8 mouse cellular contexts compared by ENCODE assay signal in genomic region chr10:128084160-128084559, GRCm38 (mm10). TPM values are rescaled to one million over a fixed set of nuclear protein-coding genes. Genes with fewer than 3 reads are reported as not detected.
DNase-seq lines count a peak whose midpoint lies in the region; ATAC-seq lines count a peak whose summit lies in the region.

No protein-coding gene starts in this region.

- H3K36me3 ChIP-seq in lung, embryonic 15.5 days, result peaks cover 45% of the 10 kb centered on the region
- peaks cover 13% of the 10 kb centered on the region; the same call in 1 of the 2 replicates for H3K36me3 ChIP-seq in embryonic facial prominence, embryonic 11.5 days (replicated peaks; ENCODE audit: control insufficient read depth, insufficient read depth, low read depth, low read length)
- peaks cover 34% of the 10 kb centered on the region for H3K36me3 ChIP-seq in intestine, embryonic 15.5 days
- peaks cover 42% of the 10 kb centered on the region for H3K36me3 ChIP-seq in neural tube, embryonic 15.5 days

- H3K27me3 ChIP-seq in lung, embryonic 15.5 days, result no peaks in the 10 kb centered on the region
- H3K27me3 ChIP-seq in embryonic facial prominence, embryonic 11.5 days (ENCODE audit: control insufficient read depth, insufficient read depth, low read length), result no peaks in the 10 kb centered on the region
- no peaks in the 10 kb centered on the region for H3K27me3 ChIP-seq in intestine, embryonic 15.5 days (replicated peaks)
- no peaks in the 10 kb centered on the region for H3K27me3 ChIP-seq in neural tube, embryonic 15.5 days (replicated peaks)

- ATAC-seq in lung, embryonic 15.5 days (ENCODE audit: borderline replicate concordance, extremely low read depth, low FRiP score, low TSS enrichment), result no peak
- no peak for ATAC-seq in embryonic facial prominence, embryonic 11.5 days (replicated peaks; ENCODE audit: insufficient number of reproducible peaks, low FRiP score, low TSS enrichment, low read depth)
- no peak for ATAC-seq in intestine, embryonic 15.5 days
- ATAC-seq in neural tube, embryonic 15.5 days (ENCODE audit: low FRiP score), result no peak

- peaks cover 24% of the 10 kb centered on the region for H3K4me1 ChIP-seq in lung, embryonic 15.5 days
- no peaks in the 10 kb centered on the region for H3K4me1 ChIP-seq in embryonic facial prominence, embryonic 11.5 days (ENCODE audit: control insufficient read depth, insufficient read depth, low read length)
- 0 out of 2 replicates have a peak, but pooled peaks cover 10% of the 10 kb centered on the region for H3K4me1 ChIP-seq in intestine, embryonic 15.5 days (replicated peaks)
- peaks cover 33% of the 10 kb centered on the region for H3K4me1 ChIP-seq in neural tube, embryonic 15.5 days

- H3K27ac ChIP-seq in lung, embryonic 15.5 days, result peak overlapping the region; percentile 60; the same call in 1 of the 2 replicates
- no peak overlapping the region for H3K27ac ChIP-seq in embryonic facial prominence, embryonic 11.5 days (replicated peaks; ENCODE audit: low read depth, low read length)
- H3K27ac ChIP-seq in intestine, embryonic 15.5 days, result no peak overlapping the region
- H3K27ac ChIP-seq in neural tube, embryonic 15.5 days (replicated peaks), result peak overlapping the region; percentile 93

- H3K9me3 ChIP-seq in lung, embryonic 15.5 days, result no peaks in the 10 kb centered on the region
- H3K9me3 ChIP-seq in embryonic facial prominence, embryonic 11.5 days (replicated peaks; ENCODE audit: control insufficient read depth, low read length), result no peaks in the 10 kb centered on the region
- H3K9me3 ChIP-seq in intestine, embryonic 15.5 days, result no peaks in the 10 kb centered on the region
- no peaks in the 10 kb centered on the region for H3K9me3 ChIP-seq in neural tube, embryonic 15.5 days (replicated peaks)

- H3K9ac ChIP-seq in lung, embryonic 15.5 days, result peak overlapping the region; percentile 92
- H3K9ac ChIP-seq in embryonic facial prominence, embryonic 11.5 days (replicated peaks; ENCODE audit: low read length), result peak overlapping the region; percentile 98
- H3K9ac ChIP-seq in intestine, embryonic 15.5 days, result peak overlapping the region; percentile 94
- peak overlapping the region; percentile 96 for H3K9ac ChIP-seq in neural tube, embryonic 15.5 days (replicated peaks)

- intact Hi-C loops in left cerebral cortex, postnatal 25 days (cut with DNase I), result no loop called here

- 0% methylated on average over 3 of the region's 3 CpGs for WGBS in lung, embryonic 15.5 days
- WGBS in embryonic facial prominence, embryonic 11.5 days, result 8% methylated on average over 3 of the region's 3 CpGs
- WGBS in intestine, embryonic 15.5 days, result 2% methylated on average over 3 of the region's 3 CpGs
- WGBS in neural tube, embryonic 15.5 days, result 7% methylated on average over 3 of the region's 3 CpGs

- DNase-seq in lung, postnatal 36 days, result no peak
- no peak for DNase-seq in embryonic facial prominence, embryonic 11.5 days (ENCODE audit: low spot score)
- DNase-seq in left cerebral cortex, postnatal 25 days (ENCODE audit: low spot score in 2 of 2), result no peak
- no peak for DNase-seq in adrenal gland, adult 2 months
- no peak for DNase-seq in frontal cortex, postnatal 36 days (ENCODE audit: low spot score in 2 of 2)

- H3K4me3 ChIP-seq in lung, embryonic 15.5 days, result peak overlapping the region; percentile 76
- peak overlapping the region; percentile 91 for H3K4me3 ChIP-seq in embryonic facial prominence, embryonic 11.5 days (ENCODE audit: low read depth, low read length)
- peak overlapping the region; percentile 84 for H3K4me3 ChIP-seq in intestine, embryonic 15.5 days (replicated peaks)
- peak overlapping the region; percentile 84 for H3K4me3 ChIP-seq in neural tube, embryonic 15.5 days (replicated peaks)

- H3K4me2 ChIP-seq in lung, embryonic 15.5 days, result peak overlapping the region; percentile 73
- H3K4me2 ChIP-seq in embryonic facial prominence, embryonic 11.5 days (ENCODE audit: low read depth, low read length), result peak overlapping the region; percentile 89
- peak overlapping the region; percentile 77 for H3K4me2 ChIP-seq in intestine, embryonic 15.5 days (replicated peaks)
- H3K4me2 ChIP-seq in neural tube, embryonic 15.5 days, result peak overlapping the region; percentile 82

RNA-seq across cellular contexts. Expression of gene Atp5b, which starts 1.1 kb away (rescaled TPM):
- 2,263 and 2,267 TPM in 2 replicates for polyA plus RNA-seq in lung, embryonic 15.5 days (2015; fragmentation: Nextera tagmentation; extraction: Ambion mirVana)
- polyA plus RNA-seq in embryonic facial prominence, embryonic 11.5 days (2014; fragmentation: Nextera tagmentation; extraction: Ambion mirVana), result 2,412 and 2,488 TPM in 2 replicates
- 3,029 and 3,109 TPM in 2 replicates for polyA plus RNA-seq in intestine, embryonic 15.5 days (2015; fragmentation: Nextera tagmentation; extraction: Ambion mirVana)
- 2,338 and 2,396 TPM in 2 replicates for polyA plus RNA-seq in neural tube, embryonic 15.5 days (2015; fragmentation: Nextera tagmentation; extraction: Ambion mirVana)
- 1,000 to 10,000 TPM; 1,709 to 1,721 TPM for total RNA-seq in left cerebral cortex, postnatal 25 days (2021)
- 1,000 to 10,000 TPM; 2,694 to 3,346 TPM for total RNA-seq in adrenal gland, adult 2 months (2021)
- polyA plus RNA-seq in adrenal gland, adult 2 months (2012; rRNA removed), result 7,039 and 9,498 TPM in 2 replicates

RNA-seq across cellular contexts. Expression of gene Baz2a, which starts 7.2 kb away (rescaled TPM):
- 10.6 and 11.0 TPM in 2 replicates for polyA plus RNA-seq in lung, embryonic 15.5 days (2015; fragmentation: Nextera tagmentation; extraction: Ambion mirVana)
- 14.0 and 14.2 TPM in 2 replicates for polyA plus RNA-seq in embryonic facial prominence, embryonic 11.5 days (2014; fragmentation: Nextera tagmentation; extraction: Ambion mirVana)
- 11.7 and 12.5 TPM in 2 replicates for polyA plus RNA-seq in intestine, embryonic 15.5 days (2015; fragmentation: Nextera tagmentation; extraction: Ambion mirVana)
- polyA plus RNA-seq in neural tube, embryonic 15.5 days (2015; fragmentation: Nextera tagmentation; extraction: Ambion mirVana), result 7.4 and 8.9 TPM in 2 replicates
- 10 to 100 TPM; 34.3 to 38.4 TPM for total RNA-seq in left cerebral cortex, postnatal 25 days (2021)
- 10 to 100 TPM; 40.8 to 49.6 TPM for total RNA-seq in adrenal gland, adult 2 months (2021)
- 24.5 and 31.6 TPM in 2 replicates for polyA plus RNA-seq in adrenal gland, adult 2 months (2012; rRNA removed)

RNA-seq across cellular contexts. Expression of gene Ptges3, which starts 25.4 kb away (rescaled TPM):
- 550 and 564 TPM in 2 replicates for polyA plus RNA-seq in lung, embryonic 15.5 days (2015; fragmentation: Nextera tagmentation; extraction: Ambion mirVana)
- 641 and 733 TPM in 2 replicates for polyA plus RNA-seq in embryonic facial prominence, embryonic 11.5 days (2014; fragmentation: Nextera tagmentation; extraction: Ambion mirVana)
- polyA plus RNA-seq in intestine, embryonic 15.5 days (2015; fragmentation: Nextera tagmentation; extraction: Ambion mirVana), result 482 and 586 TPM in 2 replicates
- polyA plus RNA-seq in neural tube, embryonic 15.5 days (2015; fragmentation: Nextera tagmentation; extraction: Ambion mirVana), result 394 and 409 TPM in 2 replicates
- 100 to 1,000 TPM; 127 to 132 TPM for total RNA-seq in left cerebral cortex, postnatal 25 days (2021)
- total RNA-seq in adrenal gland, adult 2 months (2021), result 100 to 1,000 TPM; 179 to 195 TPM
- polyA plus RNA-seq in adrenal gland, adult 2 months (2012; rRNA removed), result 124 and 151 TPM in 2 replicates

RNA-seq across cellular contexts. Expression of gene Naca, which starts 48.8 kb away (rescaled TPM):
- polyA plus RNA-seq in lung, embryonic 15.5 days (2015; fragmentation: Nextera tagmentation; extraction: Ambion mirVana), result 728 and 741 TPM in 2 replicates
- 1,020 and 1,060 TPM in 2 replicates for polyA plus RNA-seq in embryonic facial prominence, embryonic 11.5 days (2014; fragmentation: Nextera tagmentation; extraction: Ambion mirVana)
- polyA plus RNA-seq in intestine, embryonic 15.5 days (2015; fragmentation: Nextera tagmentation; extraction: Ambion mirVana), result 779 and 830 TPM in 2 replicates
- 484 and 547 TPM in 2 replicates for polyA plus RNA-seq in neural tube, embryonic 15.5 days (2015; fragmentation: Nextera tagmentation; extraction: Ambion mirVana)
- 100 to 1,000 TPM; 308 to 327 TPM for total RNA-seq in left cerebral cortex, postnatal 25 days (2021)
- 100 to 1,000 TPM; 607 to 630 TPM for total RNA-seq in adrenal gland, adult 2 months (2021)
- 178 and 209 TPM in 2 replicates for polyA plus RNA-seq in adrenal gland, adult 2 months (2012; rRNA removed)

Comparison
In these comparisons a context has a peak if more than half of its experiments do, and no peak if none do; other contexts are left out.
1. H3K27ac ChIP-seq: peak in lung, embryonic 15.5 days (single experiment) and neural tube, embryonic 15.5 days (single experiment); none in embryonic facial prominence, embryonic 11.5 days (single experiment) and intestine, embryonic 15.5 days (single experiment).
2. Peak in every context shown above with its lines, with median percentiles within 50 percentile points of each other: H3K4me2 ChIP-seq, H3K4me3 ChIP-seq and H3K9ac ChIP-seq.